Mouse (Mus musculus) spleen, adult 2 months (tissue): ENCODE measurements around the gene Trpc4ap.

ENCODE experiments used
- CTCF ChIP-seq: fragments of 200-500 bp; IDR thresholded peaks from 2 replicates; pipeline ENCODE4 v1.5.1; 2011; ENCODE audit warnings: mild to moderate bottlenecking, inconsistent platforms; ENCODE audit not compliant: insufficient read depth, insufficient read length, insufficient replicate concordance; ENCODE audit errors: extremely low read depth
- POLR2A ChIP-seq: fragments of 200-500 bp; IDR thresholded peaks from 2 replicates; pipeline ENCODE4 v1.6.1; 2011; ENCODE audit warnings: low read depth, low read length, inconsistent platforms

DNA sequence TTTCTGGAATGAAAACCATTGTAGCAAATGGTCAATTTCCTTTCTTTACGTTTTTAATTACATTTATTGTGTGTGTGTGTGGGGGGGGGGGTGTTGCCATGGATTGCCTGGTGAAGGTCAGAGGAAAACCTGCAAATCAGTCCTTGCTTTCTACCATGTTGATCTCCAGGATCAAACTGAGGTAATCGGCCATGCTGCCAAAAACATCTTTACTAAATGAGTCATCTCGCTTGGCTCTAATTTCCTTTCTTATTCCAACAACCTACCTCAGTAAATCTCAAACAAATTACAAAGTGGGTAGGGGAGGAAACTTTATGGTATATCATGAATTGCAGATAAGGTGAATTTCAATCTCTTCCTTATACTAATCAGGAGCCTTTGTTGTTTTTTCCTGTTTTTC, 104.0 kb downstream of the Trpc4ap start:
- TF ChIP-seq CTCF (no peak), POLR2A (no peak)
